Mouse (Mus musculus): ENCODE measurements at regions not wholly inside any gene's neighbourhood (a gene's known extent, or its start where the extent isn't known, plus 50 kb on each side); places are given as distances from the start of the nearest gene placed in this dataset.
A peak's percentile ranks its signal among the peaks of the same experiment; 100 is the strongest.
"Not testable (repeated sequence)": the region's sequence is repeated elsewhere in the genome, so short reads cannot be mapped to it uniquely, and the experiment has no call there.

- no peaks in the 10 kb centered on the region for H3K36me3 ChIP-seq
- H3K4me1 ChIP-seq (replicated peaks): no peaks in the 10 kb centered on the region; the same call in 1 of the 2 replicates
- H3K4me2 ChIP-seq (replicated peaks): no peak overlapping the region
- H3K4me3 ChIP-seq (replicated peaks): no peak overlapping the region
- H3K9me3 ChIP-seq: no peaks in the 10 kb centered on the region
- no peak overlapping the region for H3K27ac ChIP-seq
- H3K9ac ChIP-seq (replicated peaks): no peak overlapping the region
- ATAC-seq: no peak
- 83% methylated on average over 10 of the region's 10 CpGs for WGBS
- H3K27me3 ChIP-seq: no peaks in the 10 kb centered on the region
These were observed 177.5 kb upstream of the Plcz1 start for GRCm38 (mm10) chr6:140218789-140219188.

GRCm38 (mm10) chr6:140212403-140212802 is 171.1 kb upstream of the Plcz1 start:
- Histone ChIP-seq H3K4me2 (replicated peaks) (no peak overlapping the region), H3K27ac (no peak overlapping the region), H3K4me1 (replicated peaks) (no peaks in the 10 kb centered on the region), H3K27me3 (no peaks in the 10 kb centered on the region), H3K4me3 (replicated peaks) (no peak overlapping the region), H3K9ac (replicated peaks) (no peak overlapping the region), H3K36me3 (no peaks in the 10 kb centered on the region), H3K9me3 (no peaks in the 10 kb centered on the region)
- 69% methylated on average over 2 of the region's 2 CpGs for WGBS
- no peak for ATAC-seq

GRCm38 (mm10) chr6:140210141-140210540 is 168.9 kb upstream of the Plcz1 start:
- Histone ChIP-seq H3K4me3 (replicated peaks) (no peak overlapping the region), H3K4me2 (replicated peaks) (no peak overlapping the region), H3K27me3 (no peaks in the 10 kb centered on the region), H3K36me3 (no peaks in the 10 kb centered on the region), H3K27ac (no peak overlapping the region), H3K4me1 (replicated peaks) (no peaks in the 10 kb centered on the region), H3K9ac (replicated peaks) (no peak overlapping the region), H3K9me3 (no peaks in the 10 kb centered on the region)
- whole genome bisulfite sequencing: 93% methylated on average over 6 of the region's 6 CpGs
- no peak for ATAC-seq

GRCm38 (mm10) chr6:140209083-140209482 is 167.8 kb upstream of the Plcz1 start:
- no peak overlapping the region for H3K27ac ChIP-seq

GRCm38 (mm10) chr6:140208375-140208774 is 167.1 kb upstream of the Plcz1 start:
- H3K9ac ChIP-seq (replicated peaks): no peak overlapping the region
- no peak overlapping the region for H3K27ac ChIP-seq
- 90% methylated on average over 3 of the region's 3 CpGs for WGBS
- ATAC-seq: no peak
- H3K4me2 ChIP-seq (replicated peaks): no peak overlapping the region
- H3K27me3 ChIP-seq: no peaks in the 10 kb centered on the region
- no peaks in the 10 kb centered on the region for H3K4me1 ChIP-seq (replicated peaks)
- H3K36me3 ChIP-seq: no peaks in the 10 kb centered on the region
- no peak overlapping the region for H3K4me3 ChIP-seq (replicated peaks)
- no peaks in the 10 kb centered on the region for H3K9me3 ChIP-seq

More at GRCm38 (mm10) chr6:140209083-140209482, 167.8 kb upstream of the Plcz1 start:
- Histone ChIP-seq H3K27me3 (no peaks in the 10 kb centered on the region), H3K36me3 (no peaks in the 10 kb centered on the region), H3K9me3 (no peaks in the 10 kb centered on the region), H3K4me1 (replicated peaks) (no peaks in the 10 kb centered on the region), H3K9ac (replicated peaks) (no peak overlapping the region), H3K4me3 (replicated peaks) (no peak overlapping the region), H3K4me2 (replicated peaks) (no peak overlapping the region)
- no peak for ATAC-seq
- WGBS: 89% methylated on average over 14 of the region's 14 CpGs

GRCm38 (mm10) chr6:140206676-140207075 is 165.4 kb upstream of the Plcz1 start:
- not testable (repeated sequence) for H3K4me1 ChIP-seq (replicated peaks); H3K36me3 ChIP-seq; H3K27ac ChIP-seq; H3K9me3 ChIP-seq; H3K4me2 ChIP-seq (replicated peaks); ATAC-seq; H3K27me3 ChIP-seq; H3K4me3 ChIP-seq (replicated peaks); H3K9ac ChIP-seq (replicated peaks)
- 89% methylated on average over 11 of the region's 11 CpGs for WGBS

GRCm38 (mm10) chr6:140201356-140201755 is 160.1 kb upstream of the Plcz1 start:
- ATAC-seq: no peak
- no peaks in the 10 kb centered on the region for H3K4me1 ChIP-seq (replicated peaks)
- 64% methylated on average over 1 of the region's 1 CpGs for WGBS

GRCm38 (mm10) chr6:140200322-140200721 is 159.1 kb upstream of the Plcz1 start:
- Histone ChIP-seq H3K4me1 (replicated peaks) (no peaks in the 10 kb centered on the region), H3K4me3 (replicated peaks) (no peak overlapping the region), H3K9me3 (no peaks in the 10 kb centered on the region), H3K27ac (no peak overlapping the region), H3K27me3 (no peaks in the 10 kb centered on the region), H3K9ac (replicated peaks) (no peak overlapping the region), H3K36me3 (no peaks in the 10 kb centered on the region), H3K4me2 (replicated peaks) (no peak overlapping the region)
- ATAC-seq: no peak
- WGBS: 88% methylated on average over 5 of the region's 5 CpGs

More at GRCm38 (mm10) chr6:140201356-140201755, 160.1 kb upstream of the Plcz1 start:
- H3K4me2 ChIP-seq (replicated peaks): no peak overlapping the region
- no peaks in the 10 kb centered on the region for H3K36me3 ChIP-seq
- H3K27me3 ChIP-seq: no peaks in the 10 kb centered on the region
- H3K9me3 ChIP-seq: no peaks in the 10 kb centered on the region
- H3K4me3 ChIP-seq (replicated peaks): no peak overlapping the region
- no peak overlapping the region for H3K27ac ChIP-seq
- no peak overlapping the region for H3K9ac ChIP-seq (replicated peaks)

GRCm38 (mm10) chr6:140198036-140198435 is 156.8 kb upstream of the Plcz1 start:
- no peak overlapping the region for H3K9ac ChIP-seq (replicated peaks)
- H3K4me2 ChIP-seq (replicated peaks): no peak overlapping the region
- no peak for ATAC-seq
- H3K4me1 ChIP-seq (replicated peaks): peaks cover 6% of the 10 kb centered on the region; the same call in 1 of the 2 replicates
- H3K27ac ChIP-seq: no peak overlapping the region
- no peak overlapping the region for H3K4me3 ChIP-seq (replicated peaks)
- WGBS: 84% methylated on average over 6 of the region's 6 CpGs
- H3K36me3 ChIP-seq: no peaks in the 10 kb centered on the region
- H3K27me3 ChIP-seq: no peaks in the 10 kb centered on the region
- no peaks in the 10 kb centered on the region for H3K9me3 ChIP-seq

GRCm38 (mm10) chr6:140197113-140197675 is 155.9 kb upstream of the Plcz1 start:
- Histone ChIP-seq H3K4me2 (replicated peaks) (no peak overlapping the region), H3K9ac (replicated peaks) (no peak overlapping the region), H3K4me3 (replicated peaks) (no peak overlapping the region), H3K27ac (no peak overlapping the region), H3K36me3 (no peaks in the 10 kb centered on the region), H3K27me3 (no peaks in the 10 kb centered on the region), H3K9me3 (no peaks in the 10 kb centered on the region), H3K4me1 (replicated peaks) (peaks cover 8% of the 10 kb centered on the region; the same call in 1 of the 2 replicates)
- ATAC-seq: no peak
- WGBS: 87% methylated on average over 8 of the region's 8 CpGs

GRCm38 (mm10) chr6:140194276-140194675 is 153.0 kb upstream of the Plcz1 start:
- Histone ChIP-seq H3K9ac (replicated peaks) (no peak overlapping the region), H3K4me1 (replicated peaks) (peaks cover 8% of the 10 kb centered on the region; the same call in 1 of the 2 replicates), H3K27ac (no peak overlapping the region), H3K27me3 (no peaks in the 10 kb centered on the region), H3K36me3 (no peaks in the 10 kb centered on the region), H3K4me3 (replicated peaks) (no peak overlapping the region), H3K9me3 (no peaks in the 10 kb centered on the region), H3K4me2 (replicated peaks) (no peak overlapping the region)
- ATAC-seq: no peak
- 92% methylated on average over 2 of the region's 2 CpGs for WGBS

- H3K27ac ChIP-seq: no peak overlapping the region
- H3K4me3 ChIP-seq (replicated peaks): no peak overlapping the region
- peak; percentile 47 for ATAC-seq
- H3K36me3 ChIP-seq: no peaks in the 10 kb centered on the region
- WGBS: 24% methylated on average over 9 of the region's 9 CpGs
- H3K9me3 ChIP-seq: no peaks in the 10 kb centered on the region
- H3K9ac ChIP-seq (replicated peaks): no peak overlapping the region
- no peak overlapping the region for H3K4me2 ChIP-seq (replicated peaks)
- H3K27me3 ChIP-seq: no peaks in the 10 kb centered on the region
- peaks cover 8% of the 10 kb centered on the region; the same call in 1 of the 2 replicates for H3K4me1 ChIP-seq (replicated peaks)
These were observed 152.1 kb upstream of the Plcz1 start for GRCm38 (mm10) chr6:140193084-140193939.
